Mouse (Mus musculus): ENCODE measurements around the gene Gm1123.

Gene Gm1123

GRCm38 (mm10) chr9:98999881-99000339 lies 35.6 kb downstream of the Gm1123 start:
- DNase-seq = no peak

GRCm38 (mm10) chr9:98994103-98994502 lies 41.4 kb downstream of the Gm1123 start:
- no peak for DNase-seq

GRCm38 (mm10) chr9:98987131-98987530 lies 48.4 kb downstream of the Gm1123 start:
- DNase-seq = no peak

GRCm38 (mm10) chr9:98986476-98987096 lies 48.9 kb downstream of the Gm1123 start:
- DNase-seq = no peak

GRCm38 (mm10) chr9:98985800-98986475 lies 49.6 kb downstream of the Gm1123 start, which contains the start of gene Faim:
Gene Faim (plus strand): TSS chr9:98986373.
- peak; percentile 100 for DNase-seq

- peak; percentile 93 for DNase-seq
Observed at GRCm38 (mm10) chr9:98979431-98980416, 55.8 kb downstream of the Gm1123 start.

- no peak for DNase-seq
Observed at GRCm38 (mm10) chr9:98976520-98976919, 59.0 kb downstream of the Gm1123 start.

- no peak for DNase-seq
Observed at GRCm38 (mm10) chr9:98976081-98976480, 59.4 kb downstream of the Gm1123 start.

- DNase-seq = no peak
Observed at GRCm38 (mm10) chr9:98974898-98975297, 60.6 kb downstream of the Gm1123 start.

- DNase-seq = no peak
Observed at GRCm38 (mm10) chr9:98973561-98973960, 62.0 kb downstream of the Gm1123 start.

GRCm38 (mm10) chr9:98973101-98973521 lies 62.4 kb downstream of the Gm1123 start:
- no peak for DNase-seq

- no peak for DNase-seq
Observed at GRCm38 (mm10) chr9:98965084-98965483, 70.4 kb downstream of the Gm1123 start.

GRCm38 (mm10) chr9:98963661-98964060 lies 71.9 kb downstream of the Gm1123 start:
- DNase-seq = no peak

GRCm38 (mm10) chr9:98962478-98963142 lies 72.9 kb downstream of the Gm1123 start:
- DNase-seq = no peak

GRCm38 (mm10) chr9:98961591-98962477 lies 73.7 kb downstream of the Gm1123 start:
- DNase-seq = no peak

GRCm38 (mm10) chr9:98960348-98960747 lies 75.2 kb downstream of the Gm1123 start:
- no peak for DNase-seq

GRCm38 (mm10) chr9:98959851-98960250 lies 75.7 kb downstream of the Gm1123 start:
- DNase-seq = no peak

- DNase-seq = no peak
Observed at GRCm38 (mm10) chr9:98958628-98959027, 76.9 kb downstream of the Gm1123 start.

- DNase-seq = no peak
Observed at GRCm38 (mm10) chr9:98957751-98958351, 77.7 kb downstream of the Gm1123 start.

Data from lung, postnatal 14 days (tissue).